Mouse (Mus musculus) liver, embryonic 14.5 days (tissue): ENCODE measurements at regions not wholly inside any gene's neighbourhood (a gene's known extent, or its start where the extent isn't known, plus 50 kb on each side); places are given as distances from the start of the nearest gene placed in this dataset.

Source experiments
- CTCF ChIP-seq: IDR thresholded peaks from 2 replicates; pipeline ENCODE4 v1.5.1; 2016; ENCODE audit warnings: antibody characterized with exemption, low read depth, control low read depth
- EP300 ChIP-seq: IDR thresholded peaks from 2 replicates; pipeline ENCODE4 v1.6.1; 2016; ENCODE audit warnings: antibody characterized with exemption, low read depth

GRCm38 (mm10) chr2:45276703-45277102 lies 159.5 kb upstream of the Zeb2 start:
- TF ChIP-seq EP300 (no peak), CTCF (no peak)
